Mouse (Mus musculus): ENCODE results near the gene Haspin.
A peak's percentile ranks its signal among the peaks of the same experiment; 100 is the strongest.

Gene Haspin

GRCm38 (mm10) chr11:73144261-73144681, 6.2 kb upstream of the Haspin start:
- no peak for DNase-seq (ENCODE audit: low read depth)

GRCm38 (mm10) chr11:73137116-73137515, 978 bp downstream of the Haspin start:
- peak; percentile 72 for DNase-seq (ENCODE audit: low read depth)

- DNase-seq (ENCODE audit: low read depth): no peak
These were observed 1.5 kb downstream of the Haspin start for GRCm38 (mm10) chr11:73136587-73136986.

GRCm38 (mm10) chr11:73134222-73134621, 3.9 kb downstream of the Haspin start:
- no peak for DNase-seq (ENCODE audit: low read depth)

- DNase-seq (ENCODE audit: low read depth): no peak
These were observed 5.1 kb downstream of the Haspin start for GRCm38 (mm10) chr11:73132999-73133398.

- DNase-seq (ENCODE audit: low read depth): peak; percentile 43
These were observed 7.1 kb downstream of the Haspin start for GRCm38 (mm10) chr11:73131020-73131419.

GRCm38 (mm10) chr11:73126495-73126894, 11.6 kb downstream of the Haspin start:
- no peak for DNase-seq (ENCODE audit: low read depth)

GRCm38 (mm10) chr11:73111414-73111813, 26.7 kb downstream of the Haspin start:
- DNase-seq (ENCODE audit: low read depth): no peak

- DNase-seq (ENCODE audit: low read depth): no peak
These were observed 28.2 kb downstream of the Haspin start for GRCm38 (mm10) chr11:73109941-73110340.

- no peak for DNase-seq (ENCODE audit: low read depth)
These were observed 29.0 kb downstream of the Haspin start for GRCm38 (mm10) chr11:73108898-73109625.

- DNase-seq (ENCODE audit: low read depth): peak; percentile 54
These were observed 29.7 kb downstream of the Haspin start for GRCm38 (mm10) chr11:73108195-73108897.

GRCm38 (mm10) chr11:73107358-73107757, 30.7 kb downstream of the Haspin start:
- DNase-seq (ENCODE audit: low read depth): peak; percentile 27

GRCm38 (mm10) chr11:73105246-73105645, 32.8 kb downstream of the Haspin start:
- DNase-seq (ENCODE audit: low read depth): no peak

- no peak for DNase-seq (ENCODE audit: low read depth)
These were observed 36.8 kb downstream of the Haspin start for GRCm38 (mm10) chr11:73101308-73101707.

GRCm38 (mm10) chr11:73099976-73100750, 37.9 kb downstream of the Haspin start:
- DNase-seq (ENCODE audit: low read depth): no peak

- DNase-seq (ENCODE audit: low read depth): peak; percentile 14
These were observed 39.2 kb downstream of the Haspin start for GRCm38 (mm10) chr11:73098860-73099259.

GRCm38 (mm10) chr11:73094231-73094995, 43.7 kb downstream of the Haspin start:
- DNase-seq (ENCODE audit: low read depth): no peak

GRCm38 (mm10) chr11:73092877-73093276, 45.2 kb downstream of the Haspin start:
- DNase-seq (ENCODE audit: low read depth): peak; percentile 20

- DNase-seq (ENCODE audit: low read depth): no peak
These were observed 46.0 kb downstream of the Haspin start for GRCm38 (mm10) chr11:73092057-73092456.

- DNase-seq (ENCODE audit: low read depth): no peak
These were observed 47.3 kb downstream of the Haspin start for GRCm38 (mm10) chr11:73090826-73091225.

GRCm38 (mm10) chr11:73090283-73090682, 47.8 kb downstream of the Haspin start, which contains the start of gene Itgae:
Gene Itgae, plus strand, starts transcription at chr11:73090583.
- no peak for DNase-seq (ENCODE audit: low read depth)
